ENCODE assay signal across 25 mouse cellular contexts in genomic region chr19:5990921-5991320, GRCm38 (mm10). TPM values are rescaled to one million over a fixed set of nuclear protein-coding genes. Genes with fewer than 3 reads are reported as not detected.
DNase-seq lines count a peak whose midpoint lies in the region; ATAC-seq and TF ChIP-seq lines count a peak whose summit lies in the region.
"Had no signal": no experiment of that assay in that cellular context is flagged by ENCODE, and none has a peak within 500 bp of the region (broad histone marks: within the 10 kb centered on the region; RNA-seq: fewer than 3 reads in every experiment).

No protein-coding gene starts in this region.

- DNase-seq in lung, embryonic 14.5 days: peak; percentile 18
- DNase-seq in lung, postnatal 10 days: no peak
- DNase-seq in MEL (ENCODE audit: low read depth, low spot score): no peak
- DNase-seq in ZHBTc4 (ENCODE audit: low read depth, low spot score): peak; percentile 25
- no peak for DNase-seq in cerebellum, adult 9-10 months
- DNase-seq in thymus, postnatal 36 days: no peak
- DNase-seq: adrenal gland, postnatal 14 days; B cell, adult 2 months; cerebellum, adult 2 months; cerebellum, postnatal 14 days; embryo, embryonic 11 days; gastrocnemius, postnatal 10 days; heart, adult 2 months; heart, postnatal 14 days had no signal

- H3K9ac ChIP-seq in lung, embryonic 14.5 days: no peak overlapping the region
- no peak overlapping the region for H3K9ac ChIP-seq in MEL (ENCODE audit: control insufficient read depth, low read depth, low read length, poor library complexity, severe bottlenecking)
- H3K9ac ChIP-seq: embryonic facial prominence, embryonic 13.5 days; forebrain, embryonic 12.5 days; heart, embryonic 15.5 days; hindbrain, embryonic 14.5 days had no signal

- no peak for TF ChIP-seq RAD21 in MEL (IDR thresholded peaks at IDR 0.05; ENCODE audit: low read depth, low read length)

- no peak overlapping the region for H3K4me3 ChIP-seq in lung, embryonic 14.5 days (ENCODE audit: low read depth, low read length)
- H3K4me3 ChIP-seq in MEL (ENCODE audit: control insufficient read depth in 1 of 2, insufficient read depth in 1 of 2, low read depth in 2 of 2, low read length in 2 of 2): no peak overlapping the region
- H3K4me3 ChIP-seq: embryonic facial prominence, embryonic 13.5 days; forebrain, embryonic 12.5 days; heart, adult 2 months; heart, embryonic 15.5 days had no signal

- no peak for TF ChIP-seq EP300 in MEL (IDR thresholded peaks at IDR 0.05; ENCODE audit: low read depth in 1 of 2, low read length in 2 of 2)

- H3K27ac ChIP-seq in lung, embryonic 14.5 days (ENCODE audit: low read depth): no peak overlapping the region
- no peak overlapping the region for H3K27ac ChIP-seq in MEL (ENCODE audit: control insufficient read depth, low read depth, low read length)
- H3K27ac ChIP-seq: embryonic facial prominence, embryonic 13.5 days; heart, adult 2 months; heart, embryonic 15.5 days; hindbrain, embryonic 14.5 days had no signal

- H3K9me3 ChIP-seq in lung, embryonic 14.5 days (ENCODE audit: low read depth, low read length): no peaks in the 10 kb centered on the region
- no peaks in the 10 kb centered on the region for H3K9me3 ChIP-seq in MEL (replicated peaks; ENCODE audit: insufficient read depth, low read length)
- H3K9me3 ChIP-seq: embryonic facial prominence, embryonic 13.5 days; forebrain, embryonic 12.5 days; heart, embryonic 15.5 days had no signal

- H3K36me3 ChIP-seq in lung, embryonic 14.5 days (ENCODE audit: insufficient read depth): 0 out of 2 replicates have a peak, but pooled peaks cover 2% of the 10 kb centered on the region
- H3K36me3 ChIP-seq in MEL (ENCODE audit: control insufficient read depth in 1 of 2, insufficient read depth in 2 of 2, low read length in 2 of 2): peaks cover 0 to 8% of the 10 kb centered on the region in 2 experiments; a peak in 3 of 4 replicates
- H3K36me3 ChIP-seq: forebrain, embryonic 12.5 days; heart, embryonic 15.5 days had no signal

- H3K4me1 ChIP-seq in lung, embryonic 14.5 days (ENCODE audit: insufficient read depth): peaks cover 9% of the 10 kb centered on the region
- H3K4me1 ChIP-seq in MEL (ENCODE audit: control insufficient read depth in 1 of 2, insufficient read depth in 2 of 2, low read length in 2 of 2): peaks cover 3 to 15% of the 10 kb centered on the region in 2 experiments

- no peaks in the 10 kb centered on the region for H3K79me2 ChIP-seq in MEL (ENCODE audit: control insufficient read depth, insufficient read depth, low read length, poor library complexity)

- no peak for ATAC-seq in lung, embryonic 14.5 days (ENCODE audit: insufficient read depth)
- ATAC-seq: forebrain, embryonic 16.5 days had no signal

- H3K27me3 ChIP-seq in lung, embryonic 14.5 days (ENCODE audit: insufficient read depth, low read length): no peaks in the 10 kb centered on the region
- H3K27me3 ChIP-seq in MEL (ENCODE audit: control insufficient read depth in 1 of 2, insufficient read depth in 2 of 2, low read length in 2 of 2): no peaks in the 10 kb centered on the region
- H3K27me3 ChIP-seq: embryonic facial prominence, embryonic 13.5 days; forebrain, embryonic 12.5 days; heart, embryonic 15.5 days had no signal

- TF ChIP-seq POLR2A in MEL (IDR thresholded peaks at IDR 0.05; ENCODE audit: control insufficient read depth in 1 of 2, insufficient read depth in 1 of 2, low read depth in 1 of 2, low read length in 2 of 2, poor library complexity in 1 of 2): no peak

- 61% methylated on average over 1 of the region's 1 CpGs for WGBS in lung, embryonic 14.5 days

- no peak overlapping the region for H3K4me2 ChIP-seq in lung, embryonic 14.5 days
- H3K4me2 ChIP-seq: embryonic facial prominence, embryonic 13.5 days; forebrain, embryonic 12.5 days; heart, embryonic 11.5 days; heart, embryonic 15.5 days; hindbrain, embryonic 14.5 days had no signal

- no peak for TF ChIP-seq CTCF in lung, embryonic 14.5 days (IDR thresholded peaks at IDR 0.05; ENCODE audit: low read depth)
- no peak for TF ChIP-seq CTCF in MEL (IDR thresholded peaks at IDR 0.05 in 2 of 3, conservative IDR thresholded peaks at IDR 0.05 in 1 of 3; ENCODE audit: control insufficient read depth in 1 of 3, insufficient read depth in 1 of 3, low read depth in 2 of 3, low read length in 3 of 3, poor library complexity in 1 of 3, severe bottlenecking in 1 of 3)

TF ChIP-seq in MEL, 35 proteins besides CTCF, POLR2A, EP300 and RAD21:
- 0 out of 2 replicates have a peak, but pooled peaks have one; percentile 30 for TF ChIP-seq USF1 (IDR thresholded peaks at IDR 0.05; ENCODE audit: low read depth, low read length)
- no peak for TF ChIP-seq SIN3A (IDR thresholded peaks at IDR 0.05; ENCODE audit: low read length)

RNA-seq across cellular contexts. Expression of gene Slc22a20, which starts 5.0 kb away (rescaled TPM):
- not detected in 2 replicates for polyA plus RNA-seq in lung, embryonic 14.5 days (2014; fragmentation: Nextera tagmentation; extraction: Ambion mirVana)
- not detected in 2 replicates for total RNA-seq in MEL (2012; rRNA removed)
- not detected for polyA plus RNA-seq in MEL (2012; ENCODE audit: insufficient read depth in 1 of 2, insufficient read length in 2 of 2, low read depth in 1 of 2, low replicate concordance in 2 of 2, missing spikeins in 1 of 2)
- total RNA-seq: adrenal gland, postnatal 14 days; common myeloid progenitor, adult 5-6 weeks; gastrocnemius, postnatal 10 days; heart, adult 2 months; heart, postnatal 14 days; hematopoietic stem cell, adult 5-6 weeks had no signal
- polyA plus RNA-seq: cerebellum, adult 2 months; embryonic facial prominence, embryonic 13.5 days; forebrain, embryonic 12.5 days; forebrain, embryonic 16.5 days; frontal cortex, adult 2 months; gonadal fat pad, adult 2 months; heart, adult 2 months; heart, embryonic 11.5 days; heart, embryonic 15.5 days; hindbrain, embryonic 14.5 days; intestine, embryonic 16.5 days had no signal

RNA-seq across cellular contexts. Expression of gene Capn1, which starts 24.8 kb away (rescaled TPM):
- 9.6 and 11.3 TPM in 2 replicates for polyA plus RNA-seq in lung, embryonic 14.5 days (2014; fragmentation: Nextera tagmentation; extraction: Ambion mirVana)
- total RNA-seq in MEL (2012; rRNA removed): 42.5 and 43.4 TPM in 2 replicates
- polyA plus RNA-seq in MEL (2012; ENCODE audit: insufficient read depth in 1 of 2, insufficient read length in 2 of 2, low read depth in 1 of 2, low replicate concordance in 2 of 2, missing spikeins in 1 of 2): 10 to 100 TPM in 1 of 2 experiments, not detected in 1; 75.2 TPM

RNA-seq across cellular contexts. Expression of gene Pola2, which starts 26.9 kb away (rescaled TPM):
- polyA plus RNA-seq in lung, embryonic 14.5 days (2014; fragmentation: Nextera tagmentation; extraction: Ambion mirVana): 88.7 and 89.3 TPM in 2 replicates
- total RNA-seq in MEL (2012; rRNA removed): 75.3 and 77.3 TPM in 2 replicates
- 100 to 1,000 TPM in 1 of 2 experiments, 10 to 100 TPM in 1; 99.4 to 126 TPM for polyA plus RNA-seq in MEL (2012; ENCODE audit: insufficient read depth in 1 of 2, insufficient read length in 2 of 2, low read depth in 1 of 2, low replicate concordance in 2 of 2, missing spikeins in 1 of 2)

RNA-seq across cellular contexts. Expression of gene Syvn1, which starts 55.5 kb away (rescaled TPM):
- 30.0 and 34.3 TPM in 2 replicates for polyA plus RNA-seq in lung, embryonic 14.5 days (2014; fragmentation: Nextera tagmentation; extraction: Ambion mirVana)
- 12.5 and 14.3 TPM in 2 replicates for total RNA-seq in MEL (2012; rRNA removed)
- polyA plus RNA-seq in MEL (2012; ENCODE audit: insufficient read depth in 1 of 2, insufficient read length in 2 of 2, low read depth in 1 of 2, low replicate concordance in 2 of 2, missing spikeins in 1 of 2): 10 to 100 TPM in 1 of 2 experiments, not detected in 1; 55.0 TPM

Comparison
In these comparisons a context has a peak if more than half of its experiments do, and no peak if none do; other contexts are left out.
1. DNase-seq: peak in lung, embryonic 14.5 days (single experiment) and ZHBTc4 (single experiment); none in lung, postnatal 10 days (single experiment), MEL (single experiment), cerebellum, adult 9-10 months (single experiment) and thymus, postnatal 36 days (0 of 2).